Mouse (Mus musculus): ENCODE results near the gene Fam84a. TPM values are rescaled to one million over a fixed set of nuclear protein-coding genes. Genes with fewer than 3 reads are reported as not detected.

The Fam84a gene
- 1 to 10 TPM; 1.6 to 2.2 TPM for total RNA-seq (2021)
- long read RNA-seq, experiment 1, full-length matches to known transcripts = 1 of 1 reads
- long read RNA-seq, experiment 1, partial matches to known transcripts = 0 of 1 reads
- long read RNA-seq, experiment 1, other reads (novel, unspliced or antisense) = 0 of 1 reads
- long read RNA-seq, experiment 2, full-length matches to known transcripts = 5 of 8 reads
- long read RNA-seq, experiment 2, partial matches to known transcripts = 0 of 8 reads
- long read RNA-seq, experiment 2, other reads (novel, unspliced or antisense) = 3 of 8 reads

GRCm38 (mm10) chr12:14151921-14152320 lies at the start of gene Fam84a:
Gene Fam84a, minus strand, starts transcription at chr12:14152054.
- intact Hi-C loops (cut with DNase I) = loop anchor here (2.0 kb wide), 1 partner anchor 165 kb away; no protein-coding TSS in a partner anchor
- DNase-seq = peak; percentile 82 to 87

DNA sequence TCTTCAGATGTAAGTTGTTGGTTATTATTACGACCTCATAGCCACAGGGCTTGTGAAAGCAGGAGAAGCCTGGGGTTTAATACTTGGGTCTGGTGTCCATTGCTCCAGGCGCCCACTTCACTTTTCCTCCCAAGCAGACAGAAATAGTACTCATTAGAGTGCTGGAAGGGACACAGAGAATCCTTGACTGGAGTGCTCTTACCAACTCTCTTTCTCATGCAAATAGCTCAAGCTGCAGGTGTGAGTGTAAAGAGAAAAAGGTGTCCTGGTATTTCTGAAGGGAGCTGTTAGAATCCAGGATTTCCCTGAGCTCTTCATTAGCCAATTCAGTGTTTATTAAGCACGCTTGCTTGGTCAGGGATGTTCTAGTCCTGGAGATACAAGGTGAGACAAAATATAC lies 43.6 kb upstream of the Fam84a start:
- intact Hi-C loops (cut with DNase I) = no loop called here
- DNase-seq = no peak

- intact Hi-C loops (cut with DNase I) = no loop called here
- DNase-seq = no peak
These were observed 34.9 kb upstream of the Fam84a start for GRCm38 (mm10) chr12:14186689-14187195.

DNA sequence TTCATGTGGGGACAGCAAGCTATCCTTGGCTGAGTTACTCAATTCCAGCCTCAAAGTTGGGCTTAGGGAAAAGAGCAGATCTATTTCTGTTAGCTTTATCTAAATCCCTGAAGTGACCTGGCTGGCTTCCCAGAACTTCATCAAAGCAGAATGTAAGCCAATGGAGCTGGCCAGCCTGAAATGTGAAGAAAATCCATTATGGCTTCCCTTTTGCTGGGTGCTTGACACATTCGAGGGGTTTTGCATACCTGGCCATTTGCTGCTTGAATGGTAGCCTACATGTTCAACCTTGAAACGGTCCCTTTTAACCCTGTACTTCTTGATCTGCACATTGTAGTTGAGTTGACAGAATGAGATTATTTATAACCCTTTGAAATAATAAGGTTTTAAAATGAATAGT lies 13.9 kb upstream of the Fam84a start:
- DNase-seq = peak; percentile 46 to 77
- intact Hi-C loops (cut with DNase I) = no loop called here

DNA sequence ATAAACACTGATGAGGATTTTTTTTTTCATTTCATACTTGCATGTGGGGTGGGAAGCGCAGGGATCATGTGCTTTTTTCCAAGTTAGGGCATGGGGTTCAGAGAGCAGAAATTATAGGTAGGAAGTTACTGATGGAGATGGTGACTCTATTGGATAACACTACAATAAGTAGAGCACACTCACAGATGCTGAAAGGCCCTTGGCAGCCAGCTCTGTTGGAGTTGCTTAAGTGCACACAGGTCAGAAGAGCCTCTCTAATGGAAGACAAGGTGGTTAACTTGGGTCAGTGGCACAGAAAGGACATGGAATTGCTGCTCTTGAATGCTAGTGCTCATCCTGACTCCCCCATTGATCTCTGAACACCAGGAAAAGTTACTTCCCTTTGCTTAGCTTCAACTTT lies 13.1 kb upstream of the Fam84a start:
- peak; percentile 20 to 49 for DNase-seq
- intact Hi-C loops (cut with DNase I) = no loop called here

DNA sequence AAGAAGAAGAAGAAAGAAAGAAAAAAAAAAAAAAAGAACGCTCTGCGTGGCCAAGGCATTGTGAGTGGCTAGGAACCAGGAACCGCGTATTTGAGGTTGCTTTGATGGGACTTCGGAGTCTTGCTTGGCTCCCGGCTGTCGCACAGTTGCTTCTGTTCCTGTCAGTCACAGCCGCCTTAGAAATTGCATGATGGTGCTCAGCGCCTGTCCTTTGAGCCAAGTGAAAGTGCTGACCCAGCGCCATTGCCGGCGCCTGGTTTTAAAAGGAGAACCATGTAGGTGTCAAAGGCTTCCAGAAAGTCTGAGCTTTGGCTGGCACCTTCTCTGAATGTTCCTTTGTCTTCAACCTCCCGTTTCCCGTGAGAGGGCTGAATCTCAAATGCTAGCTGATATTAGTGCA lies 572 bp upstream of the Fam84a start:
- peak; percentile 15 to 27 for DNase-seq
- intact Hi-C loops (cut with DNase I) = no loop called here

- intact Hi-C loops (cut with DNase I) = loop anchor here (2.0 kb wide), 1 partner anchor 166 kb away; no protein-coding TSS in a partner anchor
- DNase-seq = peak in 1 of 2 experiments; percentile 12
These were observed 770 bp downstream of the Fam84a start for GRCm38 (mm10) chr12:14150936-14151631.

DNA sequence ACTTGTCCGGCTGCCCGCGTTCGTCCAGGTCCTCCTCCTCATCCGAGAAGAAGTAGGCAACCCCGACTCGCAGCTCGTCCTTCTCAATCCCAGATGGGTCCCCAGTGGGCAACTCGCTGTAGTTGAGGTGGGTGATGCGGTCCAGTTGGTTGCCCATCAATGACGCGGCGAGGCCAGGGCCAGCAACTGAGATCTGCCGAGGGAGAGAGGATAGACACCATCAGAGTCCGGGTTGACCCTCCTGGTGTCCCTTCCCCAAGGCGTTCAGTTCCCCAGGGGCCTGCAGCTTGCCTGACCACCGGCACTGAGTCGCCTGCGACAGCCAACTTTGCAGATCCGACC lies 1.3 kb downstream of the Fam84a start:
- intact Hi-C loops (cut with DNase I) = loop anchor here (2.0 kb wide), 1 partner anchor 166 kb away; no protein-coding TSS in a partner anchor

DNA sequence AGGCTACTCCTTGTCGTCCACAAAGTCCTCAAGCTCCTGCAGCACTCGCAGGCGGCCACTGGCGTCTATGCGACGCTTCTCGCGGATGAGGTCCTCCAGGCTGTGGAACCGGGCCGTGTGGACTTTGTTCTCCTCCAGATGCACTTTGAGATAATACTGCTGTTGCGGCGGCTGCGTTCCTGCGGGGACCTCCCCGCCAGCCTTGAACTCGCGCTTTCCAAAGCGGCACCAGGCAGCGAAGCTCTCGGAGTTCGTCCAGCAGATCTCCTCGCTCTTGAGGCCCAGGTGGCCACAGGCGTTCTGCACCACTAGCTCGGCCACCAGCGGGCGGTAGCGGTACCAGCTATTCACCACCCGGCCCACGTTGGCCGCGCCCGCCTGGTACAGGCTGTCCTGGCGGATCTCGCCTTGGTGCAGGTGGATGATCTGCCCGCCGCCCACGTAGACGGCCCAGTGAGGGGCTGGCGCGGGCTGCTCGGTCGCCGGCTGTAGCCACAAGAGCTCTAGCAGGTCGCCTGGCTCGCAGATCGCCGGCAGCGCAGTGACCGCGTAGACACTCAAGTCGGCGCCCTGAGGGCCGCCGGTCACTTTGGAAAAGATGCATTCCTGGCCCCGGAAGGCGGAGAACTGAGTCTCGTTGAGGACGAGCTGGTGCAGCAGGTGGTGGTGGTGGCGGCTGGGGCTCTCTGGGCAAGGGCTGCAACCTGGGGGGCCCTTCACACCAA lies 1.8 kb downstream of the Fam84a start:
- intact Hi-C loops (cut with DNase I) = loop anchor here (2.0 to 5.0 kb wide), 2 partner anchors 167 to 308 kb away; no protein-coding TSS in a partner anchor
- peak; percentile 67 to 74 for DNase-seq

More for the DNA sequence above, 1.3 kb downstream of the Fam84a start:
- peak in 1 of 2 experiments; percentile 4 for DNase-seq

- DNase-seq = peak in 1 of 2 experiments; percentile 4
- intact Hi-C loops (cut with DNase I) = loop anchor here (5.0 kb wide), 1 partner anchor 307 kb away; no protein-coding TSS in a partner anchor
These were observed 2.6 kb downstream of the Fam84a start for GRCm38 (mm10) chr12:14149022-14149842.

DNA sequence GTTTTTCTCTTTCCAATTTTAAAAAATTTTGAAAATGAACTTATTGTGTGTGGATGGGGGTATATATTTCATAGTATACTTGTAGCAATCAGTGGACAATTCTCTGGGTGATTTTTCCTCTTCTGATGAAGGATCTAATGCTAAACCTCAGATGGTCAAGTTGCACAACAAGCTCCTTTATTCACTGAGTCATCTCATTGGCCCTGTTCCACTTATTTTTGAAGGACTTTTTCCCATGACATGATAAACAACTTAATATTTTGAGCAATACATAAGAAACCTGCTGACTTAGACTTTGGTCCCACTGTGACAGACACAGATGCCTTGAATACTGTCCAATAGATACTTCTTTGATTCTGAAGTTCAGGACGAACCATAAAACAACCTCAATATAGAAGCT lies 14.8 kb downstream of the Fam84a start:
- intact Hi-C loops (cut with DNase I) = no loop called here
- no peak for DNase-seq

DNA sequence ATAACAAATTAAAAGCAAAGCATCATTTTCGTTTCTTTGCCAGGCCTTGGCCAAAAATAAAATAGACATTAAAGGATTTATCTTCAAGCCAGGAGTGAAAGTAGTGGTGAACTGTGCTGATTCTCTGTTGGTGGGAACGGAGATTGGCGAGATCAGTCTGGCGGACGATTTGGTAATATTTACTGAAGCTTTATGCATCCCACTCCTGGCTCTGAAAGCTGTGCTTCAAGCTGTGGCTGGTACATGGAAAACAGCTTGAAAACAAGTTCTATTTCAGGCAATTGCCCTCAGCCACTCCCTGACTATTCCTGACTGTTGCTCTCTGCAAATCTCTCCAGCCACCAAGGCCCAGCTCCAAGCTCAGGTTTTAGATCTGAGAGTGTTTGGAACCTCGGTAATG lies 37.1 kb downstream of the Fam84a start:
- intact Hi-C loops (cut with DNase I) = no loop called here
- no peak for DNase-seq

DNA sequence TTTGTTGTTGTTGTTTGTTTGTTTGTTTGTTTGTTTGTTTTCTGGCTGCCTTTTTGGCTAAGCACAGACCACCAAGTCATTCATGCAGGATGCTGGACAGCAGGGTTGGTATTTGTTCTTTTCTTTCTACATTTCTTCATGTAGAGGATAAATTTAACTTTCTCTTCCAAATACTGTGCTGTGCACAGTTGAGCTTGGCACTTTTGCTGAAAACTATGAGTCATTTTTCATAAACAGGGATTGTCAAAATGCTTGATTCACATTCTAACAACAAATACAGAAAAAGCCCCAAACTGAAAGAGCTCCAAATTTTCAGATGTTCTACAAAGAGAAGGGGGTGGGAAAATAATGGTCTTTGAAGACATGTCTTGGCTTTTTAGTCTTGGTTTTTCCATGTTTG lies 54.9 kb downstream of the Fam84a start:
- intact Hi-C loops (cut with DNase I) = no loop called here
- no peak for DNase-seq
